Mouse (Mus musculus) frontal cortex, adult (tissue): ENCODE data around the gene Trpm1.

Experiments used
- ATAC-seq: cut with Nextera tagmentation; 2 replicates; pipeline ENCODE4 v1.9.2; 2017; ENCODE audit warnings: mild to moderate bottlenecking, moderate library complexity, mixed read lengths; ENCODE audit not compliant: low TSS enrichment

Trpm1 gene

GRCm38 (mm10) chr7:64289416-64289815, 135.8 kb downstream of the Trpm1 start:
- ATAC-seq, result no peak

GRCm38 (mm10) chr7:64290431-64290830, 136.8 kb downstream of the Trpm1 start:
- ATAC-seq, result no peak

GRCm38 (mm10) chr7:64291722-64292121, 138.1 kb downstream of the Trpm1 start:
- peak; percentile 34 for ATAC-seq

- no peak; the same call in 1 of the 2 replicates for ATAC-seq
Observed at GRCm38 (mm10) chr7:64296286-64297010, 142.8 kb downstream of the Trpm1 start.

- no peak for ATAC-seq
Observed at GRCm38 (mm10) chr7:64310241-64310640, 156.6 kb downstream of the Trpm1 start.

- ATAC-seq, result no peak
Observed at GRCm38 (mm10) chr7:64310756-64311155, 157.1 kb downstream of the Trpm1 start.

GRCm38 (mm10) chr7:64312811-64313210, 159.2 kb downstream of the Trpm1 start:
- no peak for ATAC-seq
